Comparison of ENCODE assay signal across 19 mouse cellular contexts in the genomic region with DNA sequence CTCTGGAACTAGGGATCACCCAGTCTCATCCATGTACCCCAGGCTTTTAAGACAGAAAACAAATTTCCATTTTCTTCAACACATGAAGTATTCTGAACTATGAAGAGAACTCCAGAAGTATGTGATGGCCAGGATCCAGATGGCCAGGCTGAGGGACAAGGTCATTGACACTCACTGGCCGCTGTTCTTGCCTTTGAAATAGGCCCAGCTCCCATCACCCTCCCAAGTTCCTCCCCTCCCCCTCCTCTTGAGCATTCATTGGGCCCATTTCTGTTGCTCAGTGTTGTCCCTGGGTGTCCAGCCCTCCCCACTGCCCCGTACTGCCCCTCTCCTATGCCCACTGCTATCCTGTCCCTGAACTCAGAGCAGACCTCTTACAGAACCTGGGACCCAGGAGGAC. TPM values are rescaled to one million over a fixed set of nuclear protein-coding genes. Genes with fewer than 3 reads are reported as not detected.
DNase-seq lines count a peak whose midpoint lies in the region; ATAC-seq and TF ChIP-seq lines count a peak whose summit lies in the region.
"Had no signal": no experiment of that assay in that cellular context is flagged by ENCODE, and none has a peak within 500 bp of the region (broad histone marks: within the 10 kb centered on the region; RNA-seq: fewer than 3 reads in every experiment).

No protein-coding gene starts in this region.

- H3K4me2 ChIP-seq in kidney, embryonic 14.5 days (replicated peaks; ENCODE audit: low read depth, low read length) = no peak overlapping the region
- H3K4me2 ChIP-seq: forebrain, embryonic 13.5 days; liver, embryonic 13.5 days; midbrain, embryonic 12.5 days had no signal

- no peak overlapping the region for H3K9ac ChIP-seq in kidney, embryonic 14.5 days (ENCODE audit: low read depth, low read length)
- H3K9ac ChIP-seq: forebrain, embryonic 13.5 days; liver, embryonic 13.5 days; midbrain, embryonic 12.5 days had no signal

- TF ChIP-seq POLR2A in thymus, adult 2 months (IDR thresholded peaks at IDR 0.05; ENCODE audit: control insufficient read depth, extremely low read depth, insufficient read depth, low read length, poor library complexity) = no peak

- H3K4me1 ChIP-seq in kidney, embryonic 14.5 days (ENCODE audit: control insufficient read depth, insufficient read depth, low read length) = 0 out of 2 replicates have a peak, but pooled peaks cover 5% of the 10 kb centered on the region
- peaks cover 6% of the 10 kb centered on the region for H3K4me1 ChIP-seq in embryonic facial prominence, embryonic 10.5 days
- H3K4me1 ChIP-seq in thymus, adult 2 months (replicated peaks; ENCODE audit: control insufficient read depth, insufficient read depth, low read length) = no peaks in the 10 kb centered on the region

- ATAC-seq in kidney, embryonic 14.5 days (ENCODE audit: low FRiP score, low TSS enrichment) = no peak
- ATAC-seq: forebrain, embryonic 13.5 days; inflammation-experienced regulatory T-cells, adult 6 months had no signal

- H3K27me3 ChIP-seq in kidney, embryonic 14.5 days (ENCODE audit: control insufficient read depth, insufficient read depth, low read length) = no peaks in the 10 kb centered on the region; the same call in 1 of the 2 replicates
- H3K27me3 ChIP-seq in embryonic facial prominence, embryonic 10.5 days (replicated peaks; ENCODE audit: low read depth, poor library complexity, severe bottlenecking) = peaks cover 12% of the 10 kb centered on the region; the same call in 1 of the 2 replicates
- no peaks in the 10 kb centered on the region for H3K27me3 ChIP-seq in thymus, adult 2 months (ENCODE audit: control insufficient read depth, insufficient read depth, low read length)
- H3K27me3 ChIP-seq: forebrain, embryonic 13.5 days had no signal

- H3K9me3 ChIP-seq in kidney, embryonic 14.5 days (ENCODE audit: control insufficient read depth, low read length) = no peaks in the 10 kb centered on the region
- H3K9me3 ChIP-seq in embryonic facial prominence, embryonic 10.5 days = no peaks in the 10 kb centered on the region
- H3K9me3 ChIP-seq: forebrain, embryonic 13.5 days; limb, embryonic 10.5 days; liver, embryonic 13.5 days; midbrain, embryonic 12.5 days had no signal

- WGBS in kidney, embryonic 14.5 days = 77% methylated on average over 2 of the region's 2 CpGs
- 89% methylated on average over 2 of the region's 2 CpGs for WGBS in embryonic facial prominence, embryonic 10.5 days
- 88% methylated on average over 2 of the region's 2 CpGs for WGBS in thymus, adult 2 months

- H3K4me3 ChIP-seq in kidney, embryonic 14.5 days (ENCODE audit: low read length) = no peak overlapping the region
- no peak overlapping the region for H3K4me3 ChIP-seq in embryonic facial prominence, embryonic 10.5 days
- no peak overlapping the region for H3K4me3 ChIP-seq in thymus, adult 2 months (ENCODE audit: control insufficient read depth, insufficient read depth, low read length)
- H3K4me3 ChIP-seq: forebrain, embryonic 13.5 days; left cerebral cortex, adult 2 months; limb, embryonic 10.5 days; liver, embryonic 13.5 days; midbrain, embryonic 12.5 days; myocyte had no signal

- no peak overlapping the region for H3K27ac ChIP-seq in kidney, embryonic 14.5 days (ENCODE audit: low read depth, low read length)
- H3K27ac ChIP-seq in embryonic facial prominence, embryonic 10.5 days (replicated peaks) = 0 out of 2 replicates have a peak overlapping the region, but pooled peaks have one; percentile 21
- H3K27ac ChIP-seq in thymus, adult 2 months (ENCODE audit: control insufficient read depth, insufficient read depth, low read length) = no peak overlapping the region
- H3K27ac ChIP-seq: forebrain, embryonic 13.5 days; left cerebral cortex, adult 2 months; limb, embryonic 10.5 days; liver, embryonic 13.5 days; macrophage; midbrain, embryonic 12.5 days had no signal

- DNase-seq in adrenal gland, postnatal 14 days = peak; percentile 73
- no peak for DNase-seq in adrenal gland, adult 18-20 months (ENCODE audit: low spot score in 2 of 2)
- DNase-seq in kidney, adult 11 months = peak; percentile 31
- DNase-seq in embryonic facial prominence, embryonic 10.5 days (ENCODE audit: low spot score) = no peak
- DNase-seq in lung, postnatal 10 days = peak; percentile 71
- DNase-seq in thymus, adult 2 months = no peak
- DNase-seq: cerebellum, postnatal 10 days; embryo, embryonic 11 days; gastrocnemius, postnatal 25 days; liver, embryonic 13.5 days; thymus, postnatal 36 days had no signal

- H3K36me3 ChIP-seq in kidney, embryonic 14.5 days (ENCODE audit: control insufficient read depth, insufficient read depth, low read length) = no peaks in the 10 kb centered on the region
- H3K36me3 ChIP-seq in embryonic facial prominence, embryonic 10.5 days (replicated peaks) = no peaks in the 10 kb centered on the region
- no peaks in the 10 kb centered on the region for H3K36me3 ChIP-seq in thymus, adult 2 months (ENCODE audit: control insufficient read depth, insufficient read depth, low read length)
- H3K36me3 ChIP-seq: limb, embryonic 10.5 days; liver, embryonic 13.5 days; midbrain, embryonic 12.5 days had no signal

- TF ChIP-seq CTCF in thymus, adult 2 months (IDR thresholded peaks at IDR 0.05; ENCODE audit: borderline replicate concordance, control insufficient read depth, extremely low read depth, insufficient read depth, low read length, poor library complexity) = no peak

RNA-seq across cellular contexts. Expression of gene Ano1, which starts 2.9 kb away (rescaled TPM):
- total RNA-seq in adrenal gland, postnatal 14 days (2021) = 34.8 and 40.9 TPM in 2 replicates
- total RNA-seq in adrenal gland, adult 18-20 months (2021) = 10 to 100 TPM; 21.3 to 30.6 TPM
- 24.7 and 48.8 TPM in 2 replicates for polyA plus RNA-seq in kidney, embryonic 14.5 days (2014; fragmentation: Nextera tagmentation; extraction: Ambion mirVana)
- polyA plus RNA-seq in embryonic facial prominence, embryonic 10.5 days (2016; fragmentation: Nextera tagmentation; extraction: Ambion mirVana) = 8.7 and 11.3 TPM in 2 replicates
- polyA plus RNA-seq in thymus, adult 2 months (2012; rRNA removed) = 2.8 and 3.7 TPM in 2 replicates
- polyA plus RNA-seq: inflammation-experienced regulatory T-cells, adult 6 months; macrophage had no signal

Comparison
In these comparisons a context has a peak if more than half of its experiments do, and no peak if none do; other contexts are left out.
1. DNase-seq: peak in adrenal gland, postnatal 14 days (single experiment), kidney, adult 11 months (single experiment) and lung, postnatal 10 days (single experiment); none in adrenal gland, adult 18-20 months (0 of 2), embryonic facial prominence, embryonic 10.5 days (single experiment) and thymus, adult 2 months (single experiment).